Mouse (Mus musculus) layer of hippocampus, postnatal 10 days (tissue): ENCODE data around the gene Bcl2l1. TPM values are rescaled to one million over a fixed set of nuclear protein-coding genes. Genes with fewer than 3 reads are reported as not detected.
A peak's percentile ranks its signal among the peaks of the same experiment; 100 is the strongest.

Experiments
- DNase-seq, 2 experiments: peaks; one replicate each; pipeline ENCODE4 v3.0.0; 2021; ENCODE audit warnings: low spot score in 2 of 2
- long read RNA-seq: library from polyadenylated mRNA; stranded (forward); transcript quantifications from one replicate; pipeline ENCODE4 v2.0.0, GENCODE M21; 2023
- total RNA-seq, 2 experiments: library from RNA; stranded (reverse); gene quantifications; 2 replicates each; pipeline ENCODE4 v1.2.3; 2021

Gene Bcl2l1
- 100 to 1,000 TPM; 109 to 117 TPM for total RNA-seq
- long read RNA-seq, transcript Bcl2l1-201 (3 exons, 2,417 nt) = major isoform, 58 of 120 reads
- long read RNA-seq, transcript Bcl2l1-202 (3 exons, 2,568 nt) = minor isoform, 26 of 120 reads
- long read RNA-seq, partial matches to known transcripts = 5 of 120 reads
- long read RNA-seq, other reads (novel, unspliced or antisense) = 31 of 120 reads

GRCm38 (mm10) chr2:152831019-152831878 lies at the start of gene Bcl2l1:
Gene Bcl2l1, minus strand, starts transcription at chr2:152831728.
- DNase-seq = peak; percentile 98 to 99

- DNase-seq = no peak
These were observed 49.4 kb upstream of the Bcl2l1 start for GRCm38 (mm10) chr2:152880898-152881297.

DNA sequence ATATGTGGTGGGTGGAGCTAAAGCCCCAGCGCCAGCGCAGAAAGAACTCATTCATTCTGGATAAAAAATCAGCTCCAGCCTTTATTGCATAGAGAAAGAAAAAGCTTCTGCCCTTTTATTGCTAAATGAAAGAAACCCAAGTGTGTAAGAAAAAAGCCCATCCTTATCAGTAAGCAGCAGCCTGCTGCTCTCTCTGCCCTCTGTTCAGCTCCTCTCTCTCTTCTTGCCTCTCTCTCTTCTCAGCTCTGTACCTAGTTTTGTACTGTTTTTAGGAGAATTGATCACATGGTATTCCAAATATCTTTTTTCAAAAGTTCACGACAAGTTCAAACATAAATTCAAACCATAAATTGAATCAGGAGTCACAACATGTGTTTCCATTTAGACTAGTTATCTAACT lies 46.7 kb upstream of the Bcl2l1 start:
- DNase-seq = no peak

DNA sequence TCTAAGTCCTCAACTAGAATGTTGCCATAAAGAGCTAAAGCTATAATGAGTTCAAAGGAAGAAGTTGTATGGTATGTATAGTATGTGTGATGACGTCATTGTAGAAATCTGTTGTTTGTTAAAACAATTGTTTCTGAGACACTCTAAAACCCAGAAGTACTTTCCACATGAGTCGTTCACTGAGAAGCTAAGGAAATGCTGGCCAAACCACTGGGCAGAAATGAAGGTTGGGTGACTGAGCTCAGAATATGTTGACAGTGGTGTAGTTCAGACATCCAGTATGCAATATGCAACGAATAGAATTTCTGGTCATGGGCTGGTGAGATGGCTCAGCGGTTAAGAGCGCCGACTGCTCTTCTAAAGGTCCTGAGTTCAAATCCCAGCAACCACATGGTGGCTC lies 31.8 kb upstream of the Bcl2l1 start:
- no peak for DNase-seq

DNA sequence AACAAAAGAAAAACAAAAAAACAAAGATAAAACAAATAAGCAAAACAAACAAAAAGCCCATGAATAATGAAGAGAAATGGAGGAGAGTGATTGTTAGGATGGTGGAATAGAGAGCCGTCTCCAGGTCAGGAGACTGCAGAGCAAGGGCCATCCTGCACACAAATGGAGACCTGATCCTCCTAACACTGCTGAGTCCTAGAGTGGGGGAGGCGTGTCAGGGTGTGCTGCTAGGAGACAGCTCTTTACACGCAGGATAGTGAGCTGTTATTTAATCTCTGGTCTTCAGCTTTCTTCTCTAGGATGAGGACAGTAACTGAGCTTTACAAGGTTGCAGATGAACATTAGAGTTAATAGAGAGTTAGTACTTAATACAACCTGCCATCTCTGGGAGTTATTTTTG lies 31.1 kb upstream of the Bcl2l1 start:
- DNase-seq = no peak

- DNase-seq = no peak
These were observed 30.4 kb upstream of the Bcl2l1 start for GRCm38 (mm10) chr2:152861891-152862290.

GRCm38 (mm10) chr2:152859501-152859900 lies 28.0 kb upstream of the Bcl2l1 start:
- no peak for DNase-seq

- no peak for DNase-seq
These were observed 16.9 kb upstream of the Bcl2l1 start for GRCm38 (mm10) chr2:152848466-152848865.

DNA sequence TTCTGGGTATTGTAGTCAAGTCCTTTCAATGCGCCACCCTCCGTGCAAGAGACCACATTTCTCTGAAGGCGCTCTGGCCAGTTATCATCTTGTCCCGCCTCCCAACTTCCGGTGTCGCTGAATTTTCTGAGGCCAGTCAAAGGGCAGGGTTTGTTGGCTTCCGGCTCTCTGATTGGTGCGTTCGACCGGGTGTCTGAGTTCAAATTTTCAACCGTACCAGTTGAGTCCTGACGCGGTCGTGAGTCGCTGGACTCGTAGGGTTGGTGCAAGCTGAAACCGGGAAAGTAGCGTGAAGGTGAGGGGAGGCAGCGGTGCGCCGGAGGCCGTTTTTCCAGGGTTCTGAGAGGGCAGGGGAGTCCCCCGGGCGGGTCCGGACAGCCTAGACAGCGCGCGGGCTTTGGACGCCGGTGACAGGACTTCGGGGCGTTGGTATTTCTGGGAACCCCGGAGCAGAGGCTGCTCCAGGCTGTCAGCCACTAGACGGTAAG lies 16.3 kb upstream of the Bcl2l1 start, which contains the start of gene Tpx2:
Gene Tpx2, plus strand, starts transcription at position 150 of the 488 bp plus-strand sequence.
- peak; percentile 98 for DNase-seq

DNA sequence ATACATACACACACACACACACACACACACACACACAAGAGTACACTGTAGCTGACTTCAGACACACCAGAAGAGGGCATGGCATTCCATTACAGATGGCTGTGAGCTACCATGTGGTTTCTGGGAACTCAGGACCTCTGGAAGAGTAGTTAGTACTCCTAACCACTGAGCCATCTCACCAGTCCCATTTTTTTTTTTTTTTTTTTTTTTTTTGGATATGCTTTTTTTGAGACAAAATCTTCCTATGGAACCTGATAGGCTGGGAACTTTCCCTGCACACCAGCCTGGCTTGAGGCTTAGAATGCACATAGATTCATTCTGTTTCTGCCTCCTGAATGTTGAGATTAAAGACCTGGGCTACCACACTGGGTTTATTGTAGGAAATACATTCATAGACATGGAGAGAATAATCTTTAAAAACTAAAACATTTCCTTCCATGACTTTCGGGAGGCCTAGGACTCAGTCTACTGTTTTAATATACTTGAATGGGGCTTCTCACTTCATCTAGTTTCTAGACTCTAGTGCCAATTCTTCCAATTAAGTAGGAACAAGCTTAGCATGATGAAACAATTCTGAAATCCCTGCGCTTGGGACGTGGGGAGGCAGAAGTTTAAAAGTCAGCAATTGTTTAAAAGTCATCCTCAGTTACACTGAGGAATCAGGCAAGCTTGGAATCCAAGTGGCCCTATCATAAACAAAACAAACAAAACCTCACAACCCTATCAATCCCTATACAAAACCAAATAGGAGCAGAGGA lies 15.7 kb upstream of the Bcl2l1 start:
- DNase-seq = no peak

DNA sequence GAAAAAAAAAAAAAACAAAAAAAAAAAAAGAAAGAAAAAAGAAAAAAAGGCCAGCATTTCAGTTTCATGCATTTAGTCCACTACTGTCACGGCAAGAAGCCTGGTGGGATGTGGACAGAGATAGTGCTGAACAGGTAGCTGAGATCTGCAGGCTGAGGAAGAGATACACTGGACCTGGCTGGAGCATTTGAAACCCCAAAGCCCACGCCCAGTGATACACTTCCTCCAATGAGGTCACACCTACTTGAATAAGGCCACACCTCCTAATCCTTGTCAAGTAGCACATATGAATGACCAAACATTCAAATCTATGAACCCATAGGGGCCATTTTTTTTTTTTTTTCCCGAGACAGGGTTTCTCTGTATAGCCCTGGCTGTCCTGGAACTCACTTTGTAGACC lies 11.2 kb upstream of the Bcl2l1 start:
- DNase-seq = no peak

DNA sequence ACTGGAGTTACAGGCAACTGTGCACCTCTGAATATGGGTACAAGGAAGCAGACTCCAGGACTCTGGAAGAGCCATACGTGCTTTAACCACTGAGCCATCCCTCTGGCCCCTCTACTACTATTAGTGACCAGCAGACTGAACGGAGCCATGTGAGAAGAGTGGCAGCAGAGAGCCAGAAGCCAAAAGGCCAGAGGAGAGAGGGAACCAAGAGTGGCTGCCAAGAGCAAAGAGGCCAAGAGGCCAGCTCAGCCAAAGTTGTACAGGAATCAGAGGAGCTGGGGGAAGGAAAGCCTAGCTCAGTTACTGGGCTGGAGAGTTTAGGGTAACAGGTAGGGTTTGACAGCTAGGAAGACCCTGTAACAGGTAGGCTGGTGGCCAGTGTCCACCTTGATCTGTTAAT lies 7.7 kb upstream of the Bcl2l1 start:
- no peak for DNase-seq

DNA sequence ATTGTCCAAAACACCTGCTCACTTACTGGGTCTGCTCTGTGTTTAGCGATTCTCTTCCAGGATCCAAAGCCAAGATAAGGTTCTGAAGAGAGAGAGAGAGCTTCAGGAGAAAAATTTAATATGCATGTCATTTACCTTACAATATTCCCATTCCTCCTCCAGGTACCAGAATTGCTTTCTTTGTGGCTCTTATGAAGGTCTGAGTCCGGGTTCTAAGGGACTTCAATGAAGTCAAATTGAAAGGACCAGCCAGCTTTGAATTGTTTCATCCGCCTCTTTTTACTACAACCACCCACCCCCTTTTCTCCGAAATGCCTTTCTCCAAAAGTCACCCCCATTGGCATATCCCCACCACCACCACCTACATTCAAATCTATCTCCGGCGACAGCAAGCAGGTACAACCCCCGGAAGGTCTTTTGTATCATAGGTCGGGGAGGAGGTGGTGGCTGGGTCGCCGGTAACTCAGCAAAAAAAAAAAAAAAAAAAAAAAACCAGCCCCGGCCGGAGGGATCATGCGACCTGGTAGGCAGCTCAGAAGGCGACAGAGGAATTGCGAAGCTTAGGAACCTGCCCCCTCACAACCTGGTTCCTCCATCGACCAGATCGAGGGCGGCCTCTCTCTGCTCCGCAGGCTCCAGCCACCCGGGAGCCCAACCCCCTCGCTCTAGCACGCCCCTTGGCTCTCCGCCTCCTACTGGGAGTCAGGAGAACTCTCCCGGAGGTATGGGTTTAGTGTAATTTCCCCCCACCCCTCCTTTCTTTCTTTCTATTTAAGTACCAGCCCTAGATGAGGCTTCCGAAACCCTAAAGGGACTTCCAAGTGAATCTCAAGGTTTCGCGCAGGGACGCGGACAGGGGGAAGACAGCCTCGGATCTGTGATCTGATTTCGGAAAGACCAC lies 1.3 kb downstream of the Bcl2l1 start:
- DNase-seq = peak; percentile 86 to 90

DNA sequence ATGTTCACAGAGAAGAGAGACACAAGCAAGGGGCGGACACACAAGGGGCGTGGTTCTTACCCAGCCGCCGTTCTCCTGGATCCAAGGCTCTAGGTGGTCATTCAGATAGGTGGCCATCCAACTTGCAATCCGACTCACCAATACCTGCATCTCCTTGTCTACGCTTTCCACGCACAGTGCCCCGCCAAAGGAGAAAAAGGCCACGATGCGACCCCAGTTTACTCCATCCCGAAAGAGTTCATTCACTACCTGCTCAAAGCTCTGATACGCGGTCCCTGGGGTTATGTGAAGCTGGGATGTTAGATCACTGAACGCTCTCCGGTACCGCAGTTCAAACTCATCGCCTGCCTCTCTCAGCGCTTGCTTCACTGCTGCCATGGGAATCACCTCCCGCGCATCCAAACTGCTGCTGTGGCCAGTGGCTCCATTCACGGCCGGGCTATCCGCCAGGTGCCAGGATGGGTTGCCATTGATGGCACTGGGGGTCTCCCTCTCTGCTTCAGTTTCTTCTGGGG lies 2.1 kb downstream of the Bcl2l1 start:
- peak; percentile 48 to 61 for DNase-seq

DNA sequence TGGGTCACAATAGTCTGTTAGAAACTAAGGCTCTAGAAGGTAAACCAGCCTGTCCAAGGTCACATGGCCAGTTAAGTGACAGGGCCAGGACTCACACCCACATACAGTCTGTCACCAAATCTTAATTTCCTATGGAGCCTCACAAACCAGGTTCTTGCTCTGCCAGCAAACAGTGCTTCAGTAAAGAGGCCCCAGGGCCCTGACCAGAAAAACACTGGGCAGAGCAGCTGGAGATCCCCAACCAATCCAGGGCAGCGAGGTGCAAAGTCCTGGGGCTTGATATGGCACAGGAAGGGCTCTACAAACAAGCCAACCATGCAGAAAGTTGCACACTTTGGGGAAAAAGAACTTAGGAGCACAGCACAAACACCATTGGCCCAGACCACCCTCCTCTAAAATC lies 3.0 kb downstream of the Bcl2l1 start:
- no peak for DNase-seq

DNA sequence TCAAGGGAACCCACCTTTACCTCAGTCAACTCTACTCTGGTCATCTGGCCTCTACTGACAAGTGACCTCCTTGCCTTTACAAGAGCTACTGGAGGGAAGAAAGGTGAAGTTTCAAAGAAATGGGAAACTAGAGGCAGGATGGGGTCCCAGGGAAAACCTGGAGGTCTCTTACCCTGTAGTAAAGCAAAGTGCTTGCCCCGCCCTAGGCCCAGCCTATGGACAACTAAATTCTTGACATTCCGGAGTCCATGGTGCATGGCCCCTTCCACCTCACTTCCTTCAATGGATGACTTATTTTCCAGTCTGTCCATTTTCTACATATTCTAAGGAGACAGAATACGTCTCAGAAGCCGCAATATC lies 3.5 kb downstream of the Bcl2l1 start:
- DNase-seq = no peak

GRCm38 (mm10) chr2:152827321-152828010 lies 4.1 kb downstream of the Bcl2l1 start:
- DNase-seq = no peak

- DNase-seq = no peak
These were observed 5.0 kb downstream of the Bcl2l1 start for GRCm38 (mm10) chr2:152826481-152826880.

DNA sequence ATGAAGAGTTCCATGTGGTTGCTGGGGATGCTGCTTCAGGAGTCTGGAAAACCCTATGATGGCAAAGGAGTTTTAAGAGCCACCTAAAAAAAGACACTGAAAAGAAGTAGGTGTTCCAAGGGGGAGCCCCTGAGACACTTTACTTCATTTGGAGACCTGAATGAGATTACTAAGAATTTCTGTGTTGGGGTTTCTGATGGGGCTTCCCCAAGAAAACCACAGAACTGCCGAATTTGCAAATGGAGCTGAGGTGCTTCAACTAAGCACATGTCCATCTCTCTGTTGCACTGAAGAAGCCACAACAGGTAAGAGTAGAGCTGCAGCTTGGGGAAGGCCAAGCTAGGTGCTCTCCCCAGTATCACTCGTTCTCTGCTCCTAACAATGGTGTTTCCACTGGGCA lies 5.8 kb downstream of the Bcl2l1 start:
- no peak for DNase-seq

GRCm38 (mm10) chr2:152825168-152825697 lies 6.3 kb downstream of the Bcl2l1 start:
- DNase-seq = no peak
